Mouse (Mus musculus) hindlimb bud, embryonic 11.5 days (tissue): ENCODE results near the gene Shb.

ENCODE experiments used
- DNase-seq: peaks from one replicate; pipeline ENCODE4 v3.0.0-alpha.2; 2012; ENCODE audit warnings: low read depth, low spot score; ENCODE audit errors: extremely low spot score

Shb gene

DNA sequence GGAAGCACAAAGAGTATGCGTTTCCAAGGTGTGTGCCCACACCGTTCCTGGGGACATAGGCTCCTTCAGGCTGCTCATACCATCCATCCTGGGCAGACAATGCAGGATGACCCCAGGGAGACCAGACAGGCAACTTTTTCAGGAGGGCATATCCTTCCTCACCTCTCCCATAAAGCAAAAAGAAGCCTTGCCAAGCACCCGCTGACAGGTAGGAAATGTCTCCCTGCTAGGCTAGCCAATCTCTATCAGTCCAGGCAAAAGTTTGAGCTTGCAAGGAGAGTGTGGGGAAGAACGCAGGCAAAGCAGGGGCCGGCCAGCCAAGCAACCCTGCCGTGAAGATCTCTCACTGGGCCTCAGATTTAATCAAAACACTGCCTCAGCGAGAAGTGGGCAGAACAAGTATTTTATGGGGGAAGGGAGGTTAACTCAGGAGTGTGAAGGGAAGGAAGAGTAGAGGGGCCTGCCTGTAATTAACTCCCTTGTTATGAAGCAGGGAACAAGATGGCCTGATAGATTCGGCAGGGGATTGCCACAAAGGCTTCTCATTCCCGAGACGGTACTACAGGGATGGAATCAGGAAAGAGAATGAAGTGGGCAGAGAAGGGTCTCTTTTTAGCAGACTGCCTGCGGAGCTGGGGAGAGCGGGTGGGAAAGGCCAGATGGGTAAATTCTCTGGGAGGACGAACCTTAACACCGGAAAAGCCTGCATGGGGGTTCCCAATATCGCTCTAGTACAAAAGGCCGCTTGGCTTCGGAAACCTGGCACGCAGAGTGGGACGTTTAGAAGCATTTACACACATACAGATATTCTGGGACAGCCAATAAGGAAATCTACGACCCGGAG is 3.7 kb downstream of the Shb start:
- DNase-seq: no peak

DNA sequence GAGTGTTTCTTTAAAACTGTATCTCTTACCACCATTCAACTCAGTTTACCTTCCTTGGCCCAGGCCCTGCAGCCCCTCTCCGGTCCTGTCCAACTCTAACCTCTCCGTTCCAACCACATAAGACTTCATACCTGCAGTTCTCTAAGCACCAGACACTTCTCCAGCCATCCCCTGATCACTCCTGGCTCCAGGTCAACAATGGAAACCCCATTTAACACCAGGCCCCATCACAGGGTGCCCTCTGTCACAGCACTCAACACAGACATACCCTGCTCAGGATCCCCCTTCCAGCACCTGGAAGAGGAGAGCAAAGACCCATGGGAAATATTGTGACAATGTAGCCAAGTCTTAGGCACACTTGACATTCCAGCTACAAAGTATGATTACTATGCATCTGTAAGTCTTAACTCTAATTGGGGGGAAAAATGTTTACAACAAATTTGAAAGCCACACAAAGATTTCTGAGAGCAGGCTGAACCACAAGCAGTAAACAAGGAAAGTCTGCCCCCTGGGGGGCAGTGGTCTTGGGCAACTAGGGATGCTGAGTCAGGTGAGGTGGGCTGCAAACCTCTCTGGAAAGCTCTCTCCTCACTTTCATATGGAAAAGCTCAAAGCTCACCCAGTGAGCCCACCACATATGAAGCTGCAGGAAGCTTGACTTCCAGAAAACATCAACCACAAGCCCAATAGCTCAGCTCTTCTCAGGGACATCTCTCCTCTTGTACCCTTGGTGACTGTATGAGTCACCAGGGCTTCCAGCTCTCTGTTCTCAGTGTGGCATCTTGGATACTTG is 4.5 kb downstream of the Shb start:
- no peak for DNase-seq

DNA sequence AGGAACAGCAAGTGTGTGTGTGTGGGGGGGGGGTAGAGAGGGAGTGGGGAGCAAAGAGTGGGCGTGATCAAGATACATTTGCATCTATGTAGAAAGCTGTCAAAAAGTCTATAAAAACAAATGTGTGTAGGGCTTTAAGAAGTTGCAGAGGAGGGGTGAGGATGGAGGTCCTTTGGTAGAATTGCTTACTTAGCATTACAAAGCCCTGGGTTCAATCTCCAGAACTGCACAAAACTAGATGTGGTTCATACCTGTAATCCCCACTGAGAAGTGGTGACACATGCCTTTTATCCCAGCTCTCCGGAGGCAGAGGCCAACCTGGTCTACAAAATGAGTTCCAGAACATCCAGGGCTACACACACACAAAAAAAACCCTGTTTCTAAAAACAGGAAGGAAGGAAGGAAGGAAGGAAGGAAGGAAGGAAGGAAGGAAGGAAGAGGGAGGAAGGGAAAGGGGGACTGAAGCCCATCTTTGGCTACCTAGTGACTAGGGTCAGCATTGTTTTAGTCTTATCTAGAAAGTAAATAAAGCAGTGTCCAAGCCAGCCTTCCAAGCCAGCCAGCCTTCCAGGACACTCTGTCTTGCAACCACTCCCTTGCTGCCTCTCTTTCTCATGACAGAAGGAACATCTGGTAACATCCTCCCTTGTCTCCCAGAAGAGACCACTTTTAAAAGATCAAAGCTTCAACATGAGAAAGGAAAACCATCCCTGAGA is 5.3 kb downstream of the Shb start:
- DNase-seq: no peak

DNA sequence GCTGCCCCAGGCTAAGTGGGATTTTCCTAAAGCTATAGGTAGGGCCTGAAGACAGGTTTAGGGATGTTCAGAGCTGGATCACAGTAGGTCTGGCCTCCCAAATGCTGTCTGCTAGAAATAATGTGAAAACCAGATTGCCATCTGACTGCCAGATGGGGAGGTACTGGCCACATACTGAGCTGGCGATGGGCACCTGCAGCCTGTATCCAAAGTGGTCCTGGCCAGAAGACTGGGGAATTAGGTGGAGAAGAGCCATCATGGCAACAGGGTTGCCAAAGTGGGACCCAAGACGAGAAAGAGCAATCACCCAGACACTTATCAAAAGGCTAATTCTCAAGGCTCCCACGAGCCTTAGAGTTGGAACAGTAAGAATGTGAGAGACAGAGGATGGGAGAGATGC is 6.1 kb downstream of the Shb start:
- DNase-seq: no peak

DNA sequence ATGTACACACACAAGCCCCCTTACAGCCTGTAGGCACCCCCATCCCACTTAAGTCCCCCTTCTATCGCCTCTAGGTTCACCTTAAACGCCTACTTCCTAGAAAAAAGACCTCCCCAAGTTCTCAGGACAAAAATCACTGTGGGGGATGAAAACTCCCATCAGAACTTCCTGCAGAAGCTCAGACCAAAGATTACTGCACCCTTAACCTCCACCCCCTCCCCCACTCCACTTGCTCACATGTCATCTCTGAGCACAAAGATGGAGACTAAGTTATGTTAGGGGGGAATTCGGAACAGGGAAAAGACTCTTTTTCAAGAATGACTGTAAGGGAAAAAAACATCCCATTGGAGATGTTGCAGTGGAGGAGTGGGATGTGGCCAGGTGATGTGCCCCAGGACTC is 6.7 kb downstream of the Shb start:
- no peak for DNase-seq

DNA sequence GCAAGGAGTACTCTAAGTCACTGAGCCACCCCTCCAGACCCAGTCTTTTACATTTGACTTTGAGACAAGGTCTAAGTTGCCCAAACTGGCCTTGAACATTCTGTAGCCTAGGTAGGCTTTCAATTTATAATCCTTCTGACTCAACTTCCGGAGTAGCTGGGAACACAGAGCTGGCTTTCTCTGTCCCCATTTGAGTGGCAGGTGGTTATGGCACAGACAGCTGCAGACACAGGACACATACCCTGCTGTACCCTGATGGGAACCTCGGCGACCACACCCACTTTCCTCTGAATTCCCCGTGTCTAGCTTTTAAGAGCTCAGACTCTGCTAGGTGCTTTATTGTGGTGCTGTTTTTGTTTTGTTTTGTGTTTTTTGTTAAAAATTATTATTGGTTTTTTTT is 7.7 kb downstream of the Shb start:
- no peak for DNase-seq

DNA sequence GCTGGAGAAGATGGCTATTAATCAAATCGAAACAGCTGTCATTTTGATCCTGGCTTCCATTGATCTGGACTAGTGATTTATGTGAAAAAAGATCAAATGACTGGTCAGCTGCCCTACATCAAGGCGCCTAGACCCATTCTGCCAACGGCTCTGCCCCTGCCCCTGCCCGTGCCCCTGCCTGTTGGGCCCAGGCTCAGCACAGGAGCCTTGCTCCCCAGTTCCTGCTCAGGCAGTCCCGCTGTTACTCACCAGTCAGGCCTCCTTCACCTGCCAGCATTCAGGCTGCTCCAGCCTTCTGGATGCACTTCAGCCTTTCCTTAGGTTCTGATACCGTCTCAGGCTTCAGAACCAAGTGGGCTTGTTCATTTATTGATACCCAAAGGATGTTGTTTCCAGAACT is 8.9 kb downstream of the Shb start:
- no peak for DNase-seq

DNA sequence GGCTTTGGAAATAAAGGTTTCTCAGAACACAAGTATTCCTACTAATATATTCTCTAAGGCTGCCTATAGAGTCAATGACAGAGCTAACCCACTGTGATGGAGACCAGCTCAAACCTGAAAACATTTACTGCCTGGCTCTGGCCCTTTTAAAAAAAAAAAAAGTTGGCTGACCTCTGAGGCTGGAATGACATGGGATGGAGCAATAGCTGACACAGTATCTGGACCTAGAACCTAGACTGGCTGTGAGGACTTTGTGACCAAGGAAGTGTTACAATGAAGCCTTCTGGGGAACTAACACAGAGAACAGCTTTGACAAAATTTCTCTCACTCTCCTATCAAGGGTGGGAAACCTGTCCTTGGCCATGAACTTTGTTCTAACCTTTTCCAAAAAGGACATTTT is 9.3 kb downstream of the Shb start:
- no peak for DNase-seq

DNA sequence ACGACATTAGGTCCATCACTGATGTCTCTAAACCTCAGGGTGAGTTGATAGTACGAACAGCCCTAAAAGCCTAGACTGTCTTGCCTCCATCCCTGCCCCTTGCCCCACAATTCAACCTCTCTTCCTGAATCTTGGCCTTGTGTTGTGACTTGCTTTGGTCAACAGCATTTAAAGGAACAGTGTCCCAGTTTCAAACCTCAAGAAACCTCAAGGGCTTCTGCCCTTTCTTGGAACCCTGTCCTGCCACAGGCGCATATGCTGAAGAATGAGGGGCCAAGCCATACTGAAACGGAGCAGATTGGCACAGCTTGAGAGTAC is 9.7 kb downstream of the Shb start:
- no peak for DNase-seq

DNA sequence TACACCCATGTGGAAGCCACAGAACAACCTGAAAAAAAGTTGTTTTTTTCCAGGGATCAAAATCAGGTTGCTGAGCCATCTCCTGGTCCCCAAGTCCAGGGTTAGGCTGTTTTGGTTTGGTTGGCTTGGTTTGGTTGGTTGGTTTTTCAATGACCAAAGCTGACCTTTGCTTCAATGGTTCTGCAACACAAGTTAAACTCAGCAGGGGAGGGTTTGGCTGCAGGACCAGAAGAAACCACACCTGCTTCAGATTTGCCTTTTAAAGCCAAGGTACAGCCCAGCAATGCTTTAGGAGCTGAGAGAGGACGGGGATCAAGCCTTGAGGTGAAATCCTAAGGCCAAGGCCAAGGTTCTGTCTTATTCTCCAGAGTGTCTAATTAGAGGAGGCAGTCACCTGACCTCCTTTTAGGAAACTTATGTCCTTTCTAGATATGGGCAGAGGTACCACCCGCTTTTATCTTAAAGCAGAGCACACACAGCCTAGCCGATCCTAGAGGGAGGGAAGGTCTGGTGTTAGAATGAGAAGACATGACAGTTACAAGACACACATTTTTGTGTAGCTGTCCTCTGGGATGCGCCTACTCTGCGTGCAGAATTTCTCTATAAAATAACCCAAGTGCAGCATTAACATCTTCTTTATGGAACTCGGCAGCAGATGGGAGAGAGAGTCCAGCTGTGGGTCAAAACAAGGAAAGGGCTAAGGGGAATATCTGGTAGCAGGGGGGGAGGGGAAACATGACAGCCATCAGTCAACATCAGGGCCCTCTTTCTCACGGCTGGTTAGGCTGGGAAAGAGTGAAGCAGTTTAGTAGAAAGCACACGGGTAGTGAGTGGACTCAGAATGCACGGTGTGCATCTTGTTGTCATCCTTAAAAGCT is 10.3 kb downstream of the Shb start:
- no peak for DNase-seq

DNA sequence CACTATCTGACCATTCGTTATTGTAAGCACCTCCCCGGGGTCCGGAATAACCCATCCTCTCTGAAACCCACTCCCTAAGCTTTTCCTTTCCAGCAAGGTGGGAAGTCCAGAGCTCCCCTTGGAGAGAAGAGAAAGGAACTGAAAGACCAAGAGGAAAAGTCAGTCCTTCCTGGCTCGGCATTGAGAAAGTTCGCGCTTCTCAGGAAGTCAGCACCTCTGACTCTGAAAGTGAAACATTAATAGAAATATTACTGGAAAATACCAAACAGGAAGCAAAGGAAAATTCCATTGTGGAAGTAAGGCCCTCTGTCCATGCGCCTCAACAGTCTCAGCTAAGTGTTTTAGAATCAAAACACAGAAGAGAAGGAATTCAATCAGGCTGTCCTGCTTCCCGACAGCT is 11.9 kb downstream of the Shb start:
- DNase-seq: no peak

DNA sequence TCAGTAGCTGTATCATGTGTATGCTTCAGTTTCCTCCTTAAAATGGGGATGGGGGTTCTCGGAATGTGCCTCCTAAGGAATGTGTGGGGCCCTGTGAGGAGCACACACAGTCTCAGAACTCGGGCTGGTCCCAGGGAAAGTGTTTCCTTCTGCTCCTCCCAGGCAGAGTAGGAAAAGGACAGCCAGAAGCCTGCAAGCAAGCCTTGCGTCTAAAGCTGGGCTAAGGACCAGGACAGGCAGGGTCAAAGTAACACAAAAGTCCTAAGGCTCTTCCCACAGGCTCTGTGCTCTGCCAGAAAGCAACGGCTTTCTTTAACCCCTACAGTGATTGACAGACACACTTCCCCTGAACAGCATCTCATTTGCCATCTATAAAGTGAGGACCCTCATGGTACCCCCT is 14.9 kb downstream of the Shb start:
- no peak for DNase-seq

DNA sequence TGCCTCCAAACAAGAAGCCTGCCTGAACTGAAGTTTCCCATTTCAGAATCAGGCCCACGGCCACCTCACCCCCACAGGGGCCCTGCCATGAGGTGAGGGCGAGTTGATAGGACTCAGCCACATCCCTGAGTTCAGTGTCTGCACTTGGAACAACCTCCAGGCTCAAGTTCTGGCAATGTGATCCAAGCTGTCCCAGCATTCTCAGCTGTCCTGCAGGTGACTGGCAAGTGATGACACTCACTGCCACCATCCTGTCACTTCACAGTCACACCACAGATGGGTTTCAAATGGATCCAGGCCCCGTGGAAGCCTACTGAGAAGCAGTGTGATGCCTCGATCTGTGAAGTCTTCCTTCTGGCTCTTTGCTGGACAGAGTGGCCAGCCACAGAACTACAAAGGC is 16.4 kb downstream of the Shb start:
- DNase-seq: no peak

DNA sequence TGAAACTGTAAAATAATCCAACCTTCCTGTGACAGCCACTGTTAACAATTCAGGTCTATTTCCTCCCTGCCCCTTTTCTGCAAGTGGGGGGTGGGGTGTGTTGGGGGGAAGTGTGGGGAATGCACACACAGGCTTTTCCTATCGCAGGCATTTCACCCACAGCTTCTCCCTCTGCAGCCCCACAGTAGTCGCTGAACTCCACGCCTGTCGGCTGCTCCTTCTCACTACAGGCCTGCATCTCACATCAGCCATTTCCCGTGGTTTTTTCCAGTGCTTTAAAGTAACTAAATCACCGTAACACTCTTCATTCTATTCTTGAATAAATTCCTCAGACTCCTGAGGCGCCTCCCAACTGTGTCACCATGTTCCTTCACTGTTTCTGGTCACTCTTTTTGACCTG is 17.9 kb downstream of the Shb start:
- DNase-seq: no peak

DNA sequence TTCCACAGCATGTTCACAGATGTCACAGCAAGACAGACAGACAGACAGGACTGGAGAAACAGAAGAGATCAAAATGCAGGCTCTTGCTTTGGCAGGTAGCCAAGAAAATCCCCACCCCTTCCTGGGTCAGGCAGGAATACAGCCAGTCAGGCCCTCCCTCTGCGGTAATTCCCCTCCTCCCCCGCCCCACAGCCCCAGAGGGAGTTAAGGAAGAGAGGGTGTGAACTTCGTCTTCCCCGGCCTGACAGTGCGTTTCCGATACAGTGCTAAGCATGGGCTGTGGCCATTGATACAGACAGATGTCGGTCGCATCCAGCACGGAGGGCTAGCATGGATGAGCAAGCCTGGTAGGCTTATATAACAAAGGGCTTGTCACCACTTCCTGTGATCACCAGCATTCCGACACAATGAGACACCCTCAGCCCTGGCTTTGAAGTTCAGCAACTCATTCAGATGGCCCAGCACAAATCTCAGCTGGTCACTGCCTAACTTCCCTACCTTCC is 18.4 kb downstream of the Shb start:
- no peak for DNase-seq

DNA sequence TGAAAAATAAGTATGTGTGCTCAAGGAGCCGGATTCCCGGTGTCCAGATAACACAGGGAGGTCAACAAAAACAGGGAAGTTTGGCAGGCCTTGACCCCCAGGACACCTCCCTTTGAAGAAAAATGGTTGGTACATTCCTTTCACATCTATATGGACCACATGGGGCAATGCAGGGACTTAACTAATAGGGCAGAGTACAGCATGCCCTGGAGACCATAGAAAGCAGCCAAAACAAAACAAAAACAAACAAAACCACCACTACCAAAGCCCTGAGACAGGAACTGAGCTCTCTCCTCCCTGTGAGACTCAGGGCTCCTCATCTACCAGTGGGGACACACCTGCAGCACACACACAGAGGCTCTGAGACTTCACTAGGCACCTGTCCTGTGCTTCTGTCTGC is 18.9 kb downstream of the Shb start:
- no peak for DNase-seq

DNA sequence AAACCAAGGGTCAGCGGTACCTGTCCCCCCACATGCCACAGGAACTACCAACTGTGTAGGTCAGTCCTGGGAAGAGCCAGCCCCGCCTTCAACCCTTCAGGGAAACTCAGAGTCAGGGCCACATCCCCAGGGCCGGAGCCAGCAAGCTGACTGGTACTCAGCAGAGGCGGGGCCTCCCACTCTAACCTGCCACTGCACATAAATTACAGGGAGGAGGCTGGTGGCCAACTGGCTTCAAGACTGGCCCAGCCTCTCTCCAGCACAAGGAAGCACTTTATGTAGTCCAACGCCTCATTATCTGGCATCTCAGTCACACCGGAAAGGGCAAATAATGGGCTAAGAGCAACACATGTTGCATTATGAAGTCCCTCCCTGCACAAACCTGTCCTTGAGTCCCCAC is 22.1 kb downstream of the Shb start:
- DNase-seq: no peak

DNA sequence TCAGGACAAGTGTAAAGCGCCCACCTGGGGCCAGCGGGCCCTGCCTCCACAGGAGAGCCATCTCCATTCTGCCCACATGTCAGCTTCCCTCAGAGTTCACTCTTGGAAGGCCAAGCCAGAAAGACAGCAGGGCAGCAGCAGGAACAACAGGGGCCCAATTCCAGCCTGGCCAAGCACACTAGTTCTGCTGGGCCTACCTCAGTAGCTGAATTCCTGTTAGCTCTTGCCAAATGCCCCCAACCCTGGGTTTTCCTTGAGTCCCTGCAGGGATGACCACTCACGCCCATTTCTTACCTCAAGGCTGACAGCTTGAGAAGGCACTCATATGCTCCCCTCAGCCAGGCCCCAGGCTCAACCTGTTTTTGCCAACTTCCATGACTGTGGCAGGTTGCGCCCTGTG is 22.9 kb downstream of the Shb start:
- DNase-seq: no peak

DNA sequence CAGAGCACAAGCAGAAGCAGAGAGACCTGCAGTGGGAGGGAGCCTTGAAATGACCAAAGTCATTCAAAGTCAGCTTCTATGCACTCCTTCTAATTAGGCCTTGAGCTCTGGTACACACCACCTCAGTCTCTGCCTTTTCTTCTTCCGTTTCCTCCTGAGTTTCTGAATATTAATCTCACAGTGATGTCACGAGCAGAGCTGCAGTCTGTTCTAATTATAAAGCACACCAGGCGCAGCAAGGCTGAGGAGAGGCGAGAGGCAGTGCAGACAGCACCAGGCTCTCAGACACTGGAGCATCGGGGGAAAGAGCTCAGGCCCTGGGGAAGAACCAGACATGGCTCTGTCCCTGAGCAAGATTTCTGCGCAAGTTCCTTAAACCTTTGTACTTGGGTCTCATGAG is 23.8 kb downstream of the Shb start:
- DNase-seq: no peak

DNA sequence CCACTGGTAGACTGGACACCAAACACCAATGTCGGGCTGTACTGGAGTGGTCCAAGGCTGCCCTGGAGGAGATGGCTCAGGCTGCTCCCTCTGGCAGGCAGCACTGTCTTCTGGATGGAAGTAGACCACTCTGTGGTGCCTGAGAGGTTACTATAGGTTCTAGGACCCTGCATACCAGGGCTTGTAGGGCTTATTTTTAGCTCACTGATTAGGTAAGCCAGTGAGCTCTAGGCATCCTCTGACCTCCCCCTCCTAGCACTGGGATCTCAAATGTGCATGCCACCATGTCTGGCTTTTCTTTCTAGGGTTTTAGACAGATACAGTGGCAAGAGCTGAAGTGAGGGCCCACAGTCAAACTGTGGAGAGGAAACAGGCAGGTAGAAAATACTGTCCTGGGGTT is 24.8 kb downstream of the Shb start:
- DNase-seq: no peak

DNA sequence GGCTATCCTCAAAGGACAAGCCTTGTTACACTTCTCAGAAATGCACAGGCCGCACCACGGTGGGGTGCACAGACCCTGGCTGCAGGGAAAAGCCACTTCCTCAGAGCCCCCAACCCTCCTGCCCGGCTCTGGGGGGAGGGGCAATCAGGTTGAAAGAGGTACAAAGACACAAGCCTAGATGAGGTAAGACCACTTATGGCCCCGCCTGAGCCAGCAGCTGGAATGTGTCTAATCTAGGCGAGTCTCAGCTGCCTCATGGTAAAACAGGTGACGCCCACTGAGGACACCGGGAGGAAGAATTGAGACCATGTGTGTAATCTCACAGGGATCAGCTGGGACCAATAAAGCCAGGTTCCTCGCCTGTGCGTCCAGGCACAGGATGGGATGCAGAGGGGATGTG is 25.2 kb downstream of the Shb start:
- DNase-seq: no peak
